Mouse (Mus musculus): Measurements from ENCODE around the gene Vsir.

The Vsir gene

DNA sequence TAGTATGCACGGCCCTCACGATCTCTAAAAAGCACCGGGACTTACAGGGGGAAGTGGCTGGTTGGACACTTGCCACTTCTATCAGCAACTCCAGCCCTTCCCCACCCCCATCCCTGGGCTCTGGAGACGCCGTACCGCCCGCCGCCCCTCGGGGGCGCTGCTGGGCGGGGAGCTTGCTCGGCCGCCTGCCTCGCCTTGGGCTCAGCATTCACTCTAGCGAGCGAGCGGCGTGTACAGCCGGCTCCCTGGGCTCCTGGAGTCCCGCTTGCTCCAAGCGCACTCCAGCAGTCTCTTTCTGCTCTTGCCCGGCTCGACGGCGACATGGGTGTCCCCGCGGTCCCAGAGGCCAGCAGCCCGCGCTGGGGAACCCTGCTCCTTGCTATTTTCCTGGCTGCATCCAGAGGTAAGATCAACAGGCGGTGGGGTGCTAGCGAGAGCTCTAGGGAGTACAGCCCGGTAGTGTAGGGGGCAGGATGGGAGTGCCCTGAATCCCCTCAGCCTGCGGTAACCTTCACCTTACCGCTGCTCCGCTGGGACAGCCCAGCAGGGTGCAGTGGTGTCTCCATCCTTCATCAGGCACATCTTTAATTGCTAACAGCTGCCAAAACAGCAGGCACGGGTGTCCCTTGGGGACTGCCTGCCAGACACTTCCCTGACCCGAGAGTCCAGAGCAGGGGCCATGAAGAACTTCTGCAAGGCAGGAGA, at the start of gene Vsir:
Gene Vsir (plus strand): TSS at position 151 of the 705 bp plus-strand sequence.
- CTCF ChIA-PET, result interaction anchor here (0.9 to 1.2 kb wide), 2 partner anchors 61 to 96 kb away, joined by 3 to 4 read pairs; no protein-coding TSS in a partner anchor

DNA sequence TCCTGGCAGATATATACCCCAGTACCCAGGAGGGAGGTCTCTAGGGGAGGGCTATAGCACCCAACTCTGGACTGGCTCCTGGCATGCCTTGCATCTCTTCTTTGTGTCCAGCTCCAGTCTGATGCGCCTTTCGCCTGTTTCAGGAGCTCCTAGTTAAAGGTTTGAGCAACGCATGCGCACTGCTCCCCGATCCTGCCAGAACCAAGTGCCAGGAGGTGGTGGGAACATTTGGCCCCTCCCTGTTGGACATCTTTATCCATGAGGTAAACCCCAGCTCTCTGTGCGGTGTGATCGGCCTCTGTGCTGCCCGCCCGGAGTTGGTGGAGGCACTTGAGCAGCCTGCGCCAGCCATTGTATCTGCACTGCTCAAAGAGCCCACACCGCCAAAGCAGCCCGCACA, 47.0 kb upstream of the Vsir start:
- CTCF ChIA-PET, result no interaction called here

DNA sequence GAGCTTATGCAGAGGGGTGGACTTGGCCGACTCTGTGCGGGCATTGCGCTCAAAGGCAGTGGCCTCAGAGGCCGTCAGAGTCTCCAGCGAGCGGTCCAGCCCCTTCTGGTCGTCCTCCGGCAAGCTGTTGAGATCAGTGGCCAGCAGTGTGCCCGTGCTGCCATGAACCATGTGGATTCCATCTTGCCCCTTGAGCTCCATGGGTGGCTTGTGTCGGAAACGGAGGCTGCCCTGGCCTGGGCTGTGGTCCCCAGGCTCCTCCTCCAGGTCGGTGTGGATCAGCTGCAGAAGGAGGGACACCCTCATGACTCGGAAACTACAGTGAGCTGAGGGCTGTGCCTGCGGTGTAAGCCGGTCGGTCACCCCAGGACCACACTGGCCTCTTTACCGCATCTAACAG, 43.2 kb upstream of the Vsir start:
- CTCF ChIA-PET, result interaction anchor here (1.7 kb wide), 1 partner anchor 138 kb away, joined by 3 read pairs; no protein-coding TSS in a partner anchor

DNA sequence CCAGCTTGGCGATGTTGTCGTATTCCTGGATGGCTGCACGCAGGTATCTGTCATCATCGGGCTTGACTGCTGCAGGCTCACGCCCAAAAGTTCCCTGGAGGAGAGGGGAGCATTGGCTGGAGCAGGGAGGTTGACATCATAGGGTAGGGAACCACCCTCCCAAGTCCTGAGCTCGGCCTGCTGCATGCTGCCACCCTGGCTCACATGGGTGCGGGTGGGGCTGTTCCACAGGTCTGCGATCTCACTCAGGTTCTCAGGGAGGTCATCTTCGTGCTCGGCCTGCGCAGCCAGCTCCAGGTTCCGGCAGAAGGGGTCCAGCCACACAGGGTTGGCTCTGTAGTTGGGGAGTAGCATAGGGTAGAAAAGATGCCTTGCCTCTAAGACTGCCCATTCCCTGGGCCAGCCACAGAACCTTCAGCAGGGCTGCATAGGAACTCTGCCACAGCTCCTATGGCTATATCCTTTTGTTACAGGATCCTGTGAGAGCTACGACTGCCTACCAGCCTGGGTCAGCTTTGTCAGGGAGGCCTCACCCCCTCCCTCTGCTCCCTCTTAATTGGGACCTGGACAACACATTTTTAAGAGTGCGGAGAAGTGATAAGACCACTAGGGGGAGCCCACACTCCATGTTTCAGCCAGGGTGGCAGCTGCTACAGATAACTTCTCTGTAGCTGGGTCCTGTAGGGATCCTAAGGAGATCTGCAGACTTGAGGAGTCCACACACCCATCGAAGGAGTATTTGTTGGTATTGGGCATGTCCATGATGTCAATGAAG, 41.6 kb upstream of the Vsir start:
- CTCF ChIA-PET, result interaction anchor here (1.7 kb wide), 1 partner anchor 136 kb away, joined by 3 read pairs; no protein-coding TSS in a partner anchor

DNA sequence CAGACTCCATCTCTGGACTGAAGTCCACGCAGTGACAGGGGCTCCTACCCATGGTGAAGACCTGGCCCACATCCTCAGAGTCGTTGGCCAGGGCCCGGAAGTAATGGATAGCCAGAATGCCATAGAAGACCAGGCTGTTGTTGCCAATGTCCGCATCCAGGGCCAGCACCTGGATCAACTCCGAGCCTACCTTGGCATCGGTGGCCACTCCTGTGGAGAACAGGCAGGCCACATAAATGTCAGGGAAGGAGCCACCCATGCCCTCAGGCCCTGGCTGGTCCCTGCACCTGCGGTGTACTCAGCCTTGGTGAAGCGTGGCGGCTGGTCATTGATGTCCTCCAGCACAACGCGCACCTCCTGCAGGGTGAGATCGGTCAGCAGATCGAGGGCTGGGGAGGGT, 36.0 kb upstream of the Vsir start:
- CTCF ChIA-PET, result no interaction called here

DNA sequence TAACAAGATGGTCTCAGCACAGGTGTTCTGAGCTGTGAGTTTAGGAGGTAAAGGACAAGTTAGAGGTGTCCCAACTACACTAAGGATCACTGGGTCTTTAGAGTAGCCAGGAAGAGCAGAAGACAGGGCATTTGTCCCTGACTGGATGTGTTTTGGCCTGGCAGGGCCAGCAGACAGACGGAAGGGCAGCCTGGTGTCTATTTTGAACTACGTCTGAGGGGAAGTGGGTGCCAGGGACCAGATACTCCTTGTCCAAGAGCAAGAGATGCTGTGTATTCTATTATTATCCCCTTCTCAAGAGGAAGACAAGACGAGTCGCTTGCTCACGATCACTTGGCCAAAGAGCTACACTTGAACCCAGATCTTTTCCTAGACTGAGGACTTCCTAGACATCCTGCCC, 33.0 kb upstream of the Vsir start:
- CTCF ChIA-PET, result no interaction called here

DNA sequence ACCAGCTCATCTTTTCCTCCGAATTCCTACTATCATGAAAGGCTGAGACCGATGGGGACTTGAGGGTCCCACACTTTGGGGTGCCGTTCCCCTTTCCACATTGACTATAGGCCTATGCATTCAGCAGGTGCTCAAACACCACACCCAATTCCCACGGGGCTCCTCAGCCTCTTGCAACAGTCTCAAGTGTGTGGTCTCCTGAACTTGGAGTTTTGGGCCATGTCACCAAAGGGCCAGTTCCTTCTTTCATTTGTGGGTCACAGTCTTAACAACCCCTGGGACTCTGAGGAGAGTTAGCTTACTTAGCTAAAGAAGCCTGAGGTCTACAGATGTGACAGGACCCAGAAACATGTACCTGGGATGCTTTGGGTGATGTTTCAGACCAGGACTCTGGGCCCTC, 30.5 kb upstream of the Vsir start:
- CTCF ChIA-PET, result interaction anchor here (0.6 kb wide), 2 partner anchors 28 to 96 kb away, joined by 3 to 6 read pairs; no protein-coding TSS in a partner anchor

DNA sequence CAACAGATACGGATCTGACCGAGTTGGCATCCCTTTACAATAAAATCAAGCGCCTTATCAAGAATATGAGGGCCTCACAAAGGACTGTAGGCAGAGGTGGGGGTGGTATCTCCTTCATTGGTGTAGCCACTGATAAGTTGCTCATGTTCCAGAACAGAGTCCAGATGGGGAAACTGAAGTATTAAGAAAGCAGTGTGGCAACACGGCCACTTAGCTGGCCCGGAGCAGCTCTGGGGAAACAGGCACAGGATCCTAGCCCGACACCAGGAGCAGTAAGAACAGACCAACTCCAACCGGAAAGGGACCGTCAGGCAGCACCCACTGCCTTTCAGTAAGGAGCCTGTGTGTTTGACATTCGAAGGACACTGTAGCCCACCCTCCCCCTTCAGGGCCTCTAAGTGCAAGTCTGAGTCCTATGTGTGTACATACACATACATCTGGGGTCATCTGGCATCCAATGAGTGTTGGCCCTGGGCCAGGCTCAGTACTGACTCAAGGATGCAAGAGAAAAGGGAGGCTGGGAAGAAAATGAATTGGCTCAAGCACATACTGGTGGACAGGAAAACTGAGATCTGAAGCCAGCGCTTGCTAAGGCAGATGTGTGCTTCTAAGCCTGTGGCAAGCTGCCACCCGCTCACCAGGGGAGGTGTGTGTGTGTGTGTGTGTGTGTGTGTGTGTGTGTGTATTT, 17.5 kb upstream of the Vsir start:
- CTCF ChIA-PET, result no interaction called here

DNA sequence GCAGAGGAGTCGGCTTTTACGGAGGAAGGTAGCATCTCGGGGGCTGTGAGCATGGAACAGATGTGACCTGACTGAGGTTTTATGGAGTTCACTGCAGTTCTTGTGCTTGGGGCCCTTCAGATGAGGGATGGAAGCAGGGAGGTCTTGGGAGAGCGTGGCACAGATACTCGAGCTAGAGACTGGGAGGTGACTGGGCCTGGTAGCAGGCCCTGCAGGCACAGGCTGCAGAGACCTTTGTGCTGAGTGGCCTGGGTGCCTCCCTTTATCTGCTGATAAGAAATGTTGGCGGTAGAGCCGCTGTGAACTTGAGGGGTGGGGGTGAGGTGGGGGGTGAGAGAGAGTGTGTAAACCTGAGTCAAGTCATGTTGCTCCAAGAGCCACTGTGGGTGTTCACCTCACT, 12.1 kb upstream of the Vsir start:
- CTCF ChIA-PET, result interaction anchor here (0.6 kb wide), 1 partner anchor 32 kb away, joined by 3 read pairs; no protein-coding TSS in a partner anchor

DNA sequence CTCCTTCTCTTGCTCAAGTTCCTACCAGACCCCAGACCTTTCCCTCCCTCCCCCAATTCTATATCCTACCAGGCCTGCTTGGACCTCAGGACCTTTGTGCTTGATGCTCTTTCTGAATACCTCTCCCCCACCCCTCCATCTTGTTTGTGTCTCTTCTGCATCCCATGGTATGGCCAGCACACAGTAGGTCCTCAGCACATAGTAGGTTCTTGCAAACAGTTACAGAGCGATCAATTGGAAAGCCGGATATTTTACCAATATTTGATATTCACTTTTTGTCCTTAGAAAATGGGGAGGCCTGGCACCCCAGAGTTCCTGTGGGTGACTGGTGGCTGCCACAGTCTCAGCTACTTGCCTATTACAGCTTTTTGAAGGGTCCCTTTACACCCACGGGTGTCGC, 11.6 kb upstream of the Vsir start:
- CTCF ChIA-PET, result no interaction called here

DNA sequence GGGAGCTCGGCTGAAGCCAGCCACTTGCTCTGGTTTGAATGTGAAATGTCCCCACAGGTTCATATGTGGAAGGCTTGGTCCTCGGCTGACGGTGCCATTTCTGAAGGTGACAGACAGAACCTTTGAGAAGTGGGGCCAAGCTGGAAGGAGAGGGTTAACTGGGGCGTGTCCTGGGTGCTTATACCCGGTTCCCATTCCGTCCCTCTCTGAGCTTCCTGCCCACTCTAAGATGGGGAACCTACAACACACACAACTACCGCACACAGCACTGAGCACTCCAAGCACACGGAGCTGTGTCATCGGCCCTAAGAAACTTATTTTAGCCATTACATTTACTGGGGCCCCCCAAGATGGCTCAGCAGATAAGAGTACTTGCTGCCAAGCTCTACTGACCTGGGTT, 5.1 kb upstream of the Vsir start:
- CTCF ChIA-PET, result no interaction called here

DNA sequence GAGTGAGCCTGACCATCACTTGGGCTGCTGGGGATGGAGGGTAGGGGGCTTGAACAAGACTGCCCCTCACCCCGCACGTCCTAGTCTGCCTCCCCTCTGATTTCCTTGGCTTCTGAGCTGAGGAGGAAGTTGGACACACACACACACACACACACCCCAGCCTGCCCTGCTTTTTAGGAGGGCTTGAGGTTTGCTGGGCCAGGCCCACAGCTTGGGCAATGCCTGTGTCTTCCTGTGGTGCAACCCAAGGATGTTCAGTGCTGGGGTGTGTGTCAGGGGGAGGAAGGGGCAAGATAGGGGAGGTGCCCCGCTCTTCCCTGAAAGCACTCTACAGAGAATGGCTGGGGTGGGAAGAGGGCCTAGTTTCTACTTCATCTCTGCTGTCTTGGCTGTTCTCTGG, 2.5 kb upstream of the Vsir start:
- CTCF ChIA-PET, result interaction anchor here (0.5 kb wide), 1 partner anchor 40 kb away, joined by 8 read pairs; no protein-coding TSS in a partner anchor

DNA sequence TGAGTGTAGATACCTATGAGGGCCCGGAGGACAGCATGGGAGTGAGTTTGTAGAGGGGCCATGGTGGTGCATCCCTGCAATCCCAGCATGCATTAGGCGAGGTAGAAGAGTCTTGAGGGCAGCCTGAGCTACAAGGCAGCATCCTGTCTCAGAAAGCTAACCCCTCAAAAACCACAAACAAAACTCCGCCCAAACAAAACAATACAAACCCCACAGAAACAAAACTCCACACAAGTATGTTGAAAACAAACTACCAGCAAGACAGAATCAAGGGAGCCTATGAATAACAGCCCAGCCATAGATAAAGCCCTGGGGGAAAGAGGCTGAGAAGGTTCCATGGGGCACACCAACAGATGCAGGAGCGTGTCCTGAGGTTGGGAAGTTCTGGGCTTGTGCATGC, 595 bp upstream of the Vsir start:
- CTCF ChIA-PET, result interaction anchor here (0.6 to 1.2 kb wide), 2 partner anchors 97 to 100 kb away, joined by 3 to 4 read pairs; no protein-coding TSS in a partner anchor

DNA sequence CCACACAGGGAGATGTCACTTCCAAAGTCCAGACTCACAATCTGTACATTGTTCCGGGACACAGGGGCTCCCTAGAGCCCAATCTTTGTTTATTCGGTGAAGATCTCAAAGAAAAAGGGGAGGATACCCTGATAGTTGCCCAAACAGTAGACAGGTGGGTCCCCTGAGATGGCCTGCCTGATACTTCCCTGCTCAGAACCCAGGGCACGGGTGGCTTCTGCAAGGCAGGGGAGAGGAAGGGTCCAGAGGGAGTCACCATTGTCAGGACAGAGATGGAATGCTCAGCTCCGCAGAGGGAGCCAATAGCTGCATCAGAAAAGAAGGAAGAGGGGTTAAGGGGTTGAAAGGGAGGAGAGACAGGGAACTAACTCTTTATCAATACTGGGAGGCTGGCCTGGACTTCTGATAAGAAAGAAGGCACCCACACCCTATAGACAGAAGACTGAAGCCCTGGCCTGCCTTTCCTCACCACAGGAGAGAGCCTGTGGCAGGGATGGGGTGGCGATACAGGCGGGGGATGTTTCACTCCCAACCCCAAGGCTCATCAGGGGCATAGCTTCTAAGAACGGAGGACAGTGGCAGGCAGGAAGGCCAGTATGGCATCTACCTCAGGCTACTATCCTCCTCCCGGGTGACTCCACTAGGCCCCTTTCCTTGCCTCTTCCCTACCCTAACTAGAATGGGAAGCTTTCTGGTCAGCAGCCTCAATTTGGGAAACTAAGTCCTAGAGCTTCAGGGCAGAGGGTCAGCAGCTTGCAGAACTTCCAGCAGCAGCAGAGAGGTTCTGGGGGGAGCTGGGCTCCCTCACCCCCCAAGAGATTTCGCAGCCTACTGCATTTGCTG, 1.3 kb downstream of the Vsir start:
- CTCF ChIA-PET, result interaction anchor here (0.5 to 0.9 kb wide), 2 partner anchors 56 to 60 kb away, joined by 3 read pairs; no protein-coding TSS in a partner anchor

DNA sequence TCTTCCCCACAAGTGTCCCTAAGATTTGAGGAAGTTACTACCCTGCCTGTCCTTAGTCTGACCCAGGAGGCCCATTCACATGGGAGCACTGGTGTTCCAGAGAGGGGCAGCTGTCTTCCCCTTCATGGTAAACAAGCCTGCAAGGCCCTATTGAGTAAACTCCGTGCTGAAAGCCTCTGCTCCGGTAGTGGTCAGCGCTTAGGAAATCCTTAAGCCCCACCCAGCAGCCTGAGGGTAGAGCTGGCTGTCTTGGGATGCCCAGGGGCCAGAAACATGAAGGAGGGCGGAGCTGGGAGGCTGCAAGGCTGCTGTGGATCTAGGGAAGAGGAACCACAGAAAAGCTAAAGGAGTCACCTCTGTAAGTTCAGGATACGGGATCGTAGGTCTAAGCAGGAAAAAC, 2.4 kb downstream of the Vsir start:
- CTCF ChIA-PET, result no interaction called here

DNA sequence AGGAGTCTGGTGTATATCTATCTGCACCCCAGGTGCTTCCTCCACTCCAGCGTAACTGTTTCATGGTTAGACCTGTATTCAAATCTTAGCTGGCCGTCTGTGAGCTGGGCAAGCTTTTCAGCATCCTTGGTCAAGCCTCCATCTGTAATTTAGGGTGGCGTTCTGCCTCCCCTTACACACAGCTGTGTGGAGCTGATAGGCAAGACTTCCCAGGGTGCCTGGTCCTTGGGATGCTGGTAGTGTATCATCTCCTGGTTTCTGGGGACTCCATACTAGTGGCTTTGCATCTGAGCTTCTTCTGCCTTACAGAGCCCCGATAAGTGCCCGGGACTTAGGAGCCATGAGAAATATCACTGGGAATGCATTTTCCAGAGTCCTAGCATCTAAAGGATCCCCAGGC, 3.0 kb downstream of the Vsir start:
- CTCF ChIA-PET, result interaction anchor here (0.7 to 1.0 kb wide), 3 partner anchors 23 to 106 kb away, joined by 3 to 4 read pairs (median 3); no protein-coding TSS in a partner anchor

DNA sequence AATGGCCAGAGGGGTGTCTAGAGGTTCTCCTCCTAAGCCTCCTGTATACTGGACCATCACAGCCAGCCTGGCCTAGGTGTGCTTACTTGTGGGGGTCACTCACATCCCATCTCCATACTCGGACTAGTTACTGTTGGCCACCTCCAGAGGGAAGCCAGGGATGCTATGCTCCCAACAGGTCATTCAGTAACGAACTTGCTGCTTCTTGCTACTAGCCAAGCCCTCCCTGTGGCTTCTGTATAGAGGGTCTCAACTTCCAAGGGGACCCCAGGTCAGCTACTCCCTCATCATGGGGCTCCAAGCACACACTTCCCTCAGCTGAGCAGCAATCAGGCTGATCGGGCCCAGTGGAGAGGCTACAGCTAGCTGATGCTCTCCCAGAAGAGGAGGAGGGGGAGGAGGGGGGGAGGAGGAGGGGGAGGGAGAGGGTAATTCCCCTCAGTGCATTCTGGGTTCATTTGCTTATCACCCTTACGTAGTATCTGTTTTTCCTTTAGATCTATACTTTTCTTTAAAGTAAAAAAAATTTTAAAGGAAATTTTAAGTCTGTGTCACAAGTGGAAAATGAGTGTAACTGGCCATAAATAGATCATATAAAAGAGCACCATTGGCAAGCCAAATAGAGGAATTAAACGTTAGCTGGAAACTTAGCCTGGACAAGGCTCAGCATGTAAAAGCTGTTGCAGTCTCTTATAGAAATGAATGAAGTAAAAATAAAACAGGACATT, 3.6 kb downstream of the Vsir start:
- CTCF ChIA-PET, result interaction anchor here (0.7 to 1.0 kb wide), 3 partner anchors 22 to 106 kb away, joined by 3 to 4 read pairs (median 3); no protein-coding TSS in a partner anchor

DNA sequence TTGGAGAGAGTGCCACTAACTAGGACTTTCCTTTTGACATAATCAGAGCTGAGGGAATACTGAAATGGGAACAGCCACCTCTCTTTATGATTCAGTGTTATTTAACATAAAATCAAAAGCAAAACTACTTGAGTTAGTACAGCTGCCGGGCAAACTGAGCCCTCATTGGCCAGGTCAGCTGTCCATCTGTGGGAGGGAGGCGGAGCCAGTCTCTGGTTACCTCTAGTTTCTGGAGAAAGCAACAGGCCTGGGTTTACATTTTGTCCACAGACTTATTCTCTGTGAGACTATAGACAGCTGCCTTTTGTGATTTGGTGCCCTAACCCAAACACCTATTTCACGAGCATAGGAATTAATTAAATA, 4.1 kb downstream of the Vsir start:
- CTCF ChIA-PET, result no interaction called here

DNA sequence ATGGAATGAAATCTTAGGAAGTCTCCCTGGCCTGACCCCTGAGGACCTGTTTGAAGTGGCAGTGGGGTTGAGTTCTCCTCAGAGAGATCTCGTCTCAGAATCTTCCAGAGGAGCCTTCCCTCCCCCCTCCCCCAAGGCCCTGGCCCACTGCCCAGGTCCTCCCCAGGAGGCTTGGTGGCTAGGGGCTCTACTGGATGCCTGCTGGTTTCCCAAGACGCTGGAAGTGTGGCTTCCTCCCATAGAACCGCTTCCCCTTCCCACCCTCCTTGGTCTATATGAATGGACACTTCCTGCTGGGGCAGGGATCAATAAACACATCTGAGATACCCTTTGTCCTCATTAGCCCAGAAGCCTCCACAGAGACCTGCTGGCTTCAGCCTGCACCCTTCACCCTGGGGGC, 4.6 kb downstream of the Vsir start:
- CTCF ChIA-PET, result interaction anchor here (0.6 kb wide), 1 partner anchor 40 kb away, joined by 3 read pairs; no protein-coding TSS in a partner anchor

DNA sequence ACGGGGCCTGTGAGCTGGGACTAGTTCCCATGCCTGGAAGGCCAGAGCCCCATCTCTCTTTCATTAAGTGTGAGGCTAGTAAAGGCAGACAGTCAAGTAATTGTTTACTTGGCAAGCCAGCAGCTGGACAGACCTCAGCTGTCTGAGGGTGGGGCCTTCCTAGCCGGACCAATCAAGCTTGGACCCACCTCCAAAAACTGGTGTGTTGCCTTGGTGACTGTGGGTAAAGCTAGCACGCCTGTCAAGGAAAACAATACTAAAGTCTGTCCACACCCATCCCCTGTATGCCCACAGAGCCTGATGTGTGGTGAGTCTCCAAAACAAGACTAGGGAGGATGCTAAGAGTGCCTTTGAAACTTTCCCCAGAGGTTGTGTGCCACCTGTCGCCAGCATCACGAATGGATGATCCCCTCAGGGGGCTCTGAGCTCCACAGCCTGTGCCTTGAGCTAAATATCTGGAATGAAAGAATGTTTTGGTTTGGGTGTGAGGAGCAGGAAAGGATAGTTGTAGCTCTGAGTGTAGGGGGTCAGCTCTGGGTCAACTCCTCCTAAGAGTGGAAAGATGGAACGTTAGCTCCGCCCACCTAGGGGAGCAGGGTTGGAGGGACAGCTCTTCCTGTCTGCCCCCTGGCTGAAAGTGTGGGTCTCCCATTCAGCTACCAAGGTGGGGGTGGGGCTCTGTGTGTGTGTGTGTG, 5.3 kb downstream of the Vsir start:
- CTCF ChIA-PET, result interaction anchor here (0.6 kb wide), 4 partner anchors 39 to 1908 kb away, joined by 3 to 7 read pairs (median 3); no protein-coding TSS in a partner anchor
